Mouse (Mus musculus) adrenal gland, adult 8-10 months (tissue): ENCODE data around the gene Tmem63c. TPM values are rescaled to one million over a fixed set of nuclear protein-coding genes. Genes with fewer than 3 reads are reported as not detected.
A peak's percentile ranks its signal among the peaks of the same experiment; 100 is the strongest.

ENCODE experiments used
- DNase-seq: peaks from one replicate; pipeline ENCODE4 v3.0.0; 2022
- total RNA-seq, 4 experiments: library from RNA; stranded (reverse); gene quantifications; 2 replicates each; pipeline ENCODE4 v1.2.4; 2022

Gene Tmem63c
- total RNA-seq, result 1 to 10 TPM; 2.3 to 4.8 (median 3.1) TPM

GRCm38 (mm10) chr12:87021040-87021439 lies at the start of gene Tmem63c:
TSS of gene Tmem63c (plus strand) at chr12:87021340.
- DNase-seq, result no peak

- peak; percentile 46 for DNase-seq
These were observed 47.9 kb upstream of the Tmem63c start for GRCm38 (mm10) chr12:86973216-86973615.

GRCm38 (mm10) chr12:86973706-86974105 lies 47.4 kb upstream of the Tmem63c start:
- no peak for DNase-seq

- DNase-seq, result peak; percentile 23
These were observed 46.5 kb upstream of the Tmem63c start for GRCm38 (mm10) chr12:86974387-86975288.

GRCm38 (mm10) chr12:86975761-86976160 lies 45.4 kb upstream of the Tmem63c start:
- DNase-seq, result no peak

- DNase-seq, result no peak
These were observed 44.5 kb upstream of the Tmem63c start for GRCm38 (mm10) chr12:86976511-86977168.

- peak; percentile 80 for DNase-seq
These were observed 43.3 kb upstream of the Tmem63c start for GRCm38 (mm10) chr12:86977833-86978232.

- DNase-seq, result no peak
These were observed 40.0 kb upstream of the Tmem63c start for GRCm38 (mm10) chr12:86981180-86981579.

- DNase-seq, result peak; percentile 30
These were observed 37.5 kb upstream of the Tmem63c start for GRCm38 (mm10) chr12:86983470-86984193.

- DNase-seq, result peak; percentile 9
These were observed 37.0 kb upstream of the Tmem63c start for GRCm38 (mm10) chr12:86984194-86984555.

GRCm38 (mm10) chr12:86986562-86986961 lies 34.6 kb upstream of the Tmem63c start:
- no peak for DNase-seq

GRCm38 (mm10) chr12:86988227-86988626 lies 32.9 kb upstream of the Tmem63c start:
- no peak for DNase-seq

- no peak for DNase-seq
These were observed 31.8 kb upstream of the Tmem63c start for GRCm38 (mm10) chr12:86989378-86989777.

- no peak for DNase-seq
These were observed 31.0 kb upstream of the Tmem63c start, which contains the start of gene Zdhhc22 for GRCm38 (mm10) chr12:86989890-86990754. TSS of gene Zdhhc22 (minus strand) at chr12:86990430.

- no peak for DNase-seq
These were observed 30.4 kb upstream of the Tmem63c start for GRCm38 (mm10) chr12:86990755-86991110.

GRCm38 (mm10) chr12:86994166-86994565 lies 27.0 kb upstream of the Tmem63c start:
- no peak for DNase-seq

- no peak for DNase-seq
These were observed 26.4 kb upstream of the Tmem63c start for GRCm38 (mm10) chr12:86994776-86995175.

- no peak for DNase-seq
These were observed 25.2 kb upstream of the Tmem63c start for GRCm38 (mm10) chr12:86995931-86996330.

- no peak for DNase-seq
These were observed 22.4 kb upstream of the Tmem63c start for GRCm38 (mm10) chr12:86998699-86999098.

- no peak for DNase-seq
These were observed 21.8 kb upstream of the Tmem63c start for GRCm38 (mm10) chr12:86999283-86999820.

GRCm38 (mm10) chr12:87000151-87000839 lies 20.8 kb upstream of the Tmem63c start:
- no peak for DNase-seq
